Mouse (Mus musculus): Measurements from ENCODE around the gene Unc5c.

The Unc5c gene

GRCm38 (mm10) chr3:141465104-141465705 lies at the start of gene Unc5c:
Gene Unc5c, plus strand, starts transcription at chr3:141465216.
- DNase-seq (ENCODE audit: low read depth, low spot score): peak; percentile 74

GRCm38 (mm10) chr3:141457475-141457874 lies 7.5 kb upstream of the Unc5c start:
- no peak for DNase-seq (ENCODE audit: low read depth, low spot score)

GRCm38 (mm10) chr3:141462482-141462881 lies 2.5 kb upstream of the Unc5c start:
- DNase-seq (ENCODE audit: low read depth, low spot score): no peak

DNA sequence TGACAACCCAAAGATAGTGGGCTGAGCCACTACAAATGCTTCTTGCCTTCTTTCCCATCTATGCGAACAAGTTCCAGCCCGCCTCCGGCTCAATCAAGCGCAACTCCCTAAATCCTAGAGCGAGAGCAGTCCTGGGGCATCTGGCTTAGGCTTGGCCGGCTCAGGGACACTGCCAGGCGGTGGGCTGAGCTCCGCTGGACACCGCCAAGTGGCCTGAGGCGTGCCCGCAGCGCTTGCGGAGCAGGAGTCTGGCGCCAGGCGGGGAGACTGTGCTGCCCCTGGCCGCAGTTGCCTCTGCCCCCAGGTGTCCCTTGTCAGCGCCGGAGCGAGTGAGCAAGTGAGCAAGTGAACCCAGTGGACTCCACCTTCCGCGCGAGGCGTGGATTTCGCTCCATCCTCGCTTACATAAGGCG lies 319 bp upstream of the Unc5c start:
- peak; percentile 50 for DNase-seq (ENCODE audit: low read depth, low spot score)

DNA sequence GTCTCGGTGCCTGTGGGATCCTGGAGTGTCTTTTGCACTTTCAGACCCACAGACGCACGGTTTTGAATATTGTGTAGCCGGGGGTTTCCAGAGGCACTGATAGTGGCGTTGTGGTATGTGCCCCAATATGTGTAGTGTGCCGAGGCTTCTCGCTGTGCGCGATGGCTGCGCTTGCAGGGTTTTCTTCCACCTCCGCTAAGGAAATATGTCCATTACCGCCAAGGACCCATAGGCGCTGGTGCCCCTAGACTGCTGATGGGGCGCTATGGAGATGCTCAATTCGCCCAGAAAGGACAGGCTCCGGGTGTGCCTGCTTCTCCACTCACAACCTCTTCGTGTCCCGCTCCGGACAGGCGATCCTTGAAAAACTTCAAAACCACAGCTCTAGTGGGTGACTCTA lies 1.0 kb downstream of the Unc5c start:
- DNase-seq (ENCODE audit: low read depth, low spot score): no peak

GRCm38 (mm10) chr3:141466727-141467335 lies 1.8 kb downstream of the Unc5c start:
- DNase-seq (ENCODE audit: low read depth, low spot score): no peak

GRCm38 (mm10) chr3:141469338-141469737 lies 4.3 kb downstream of the Unc5c start:
- no peak for DNase-seq (ENCODE audit: low read depth, low spot score)

- DNase-seq (ENCODE audit: low read depth, low spot score): no peak
Measured at GRCm38 (mm10) chr3:141473205-141473604, 8.2 kb downstream of the Unc5c start.

- no peak for DNase-seq (ENCODE audit: low read depth, low spot score)
Measured at GRCm38 (mm10) chr3:141475389-141475788, 10.4 kb downstream of the Unc5c start.

DNA sequence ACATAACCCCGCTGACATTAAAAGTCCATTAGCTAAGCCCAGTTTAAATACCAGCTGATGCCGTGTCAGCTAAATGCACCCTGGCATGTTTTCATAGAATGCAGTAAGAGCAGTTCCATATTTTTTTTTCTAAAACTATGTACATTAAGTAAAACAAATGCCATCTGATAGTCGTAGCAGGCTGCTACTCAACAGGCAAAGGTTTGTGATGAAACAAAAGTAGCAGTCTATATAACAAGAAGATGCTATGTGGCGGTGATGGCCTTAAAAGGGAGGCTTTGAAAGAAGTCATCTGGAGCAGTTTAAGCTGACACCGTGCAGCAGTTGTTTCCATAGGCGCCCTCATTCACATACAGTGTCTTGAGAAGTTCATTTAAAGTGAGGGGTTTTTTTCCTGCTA lies 10.9 kb downstream of the Unc5c start:
- DNase-seq (ENCODE audit: low read depth, low spot score): no peak

- DNase-seq (ENCODE audit: low read depth, low spot score): no peak
Measured at GRCm38 (mm10) chr3:141476670-141477069, 11.7 kb downstream of the Unc5c start.

GRCm38 (mm10) chr3:141482465-141482864 lies 17.4 kb downstream of the Unc5c start:
- no peak for DNase-seq (ENCODE audit: low read depth, low spot score)

GRCm38 (mm10) chr3:141483665-141484431 lies 18.8 kb downstream of the Unc5c start:
- no peak for DNase-seq (ENCODE audit: low read depth, low spot score)

GRCm38 (mm10) chr3:141485218-141485617 lies 20.2 kb downstream of the Unc5c start:
- DNase-seq (ENCODE audit: low read depth, low spot score): no peak

- no peak for DNase-seq (ENCODE audit: low read depth, low spot score)
Measured at GRCm38 (mm10) chr3:141490647-141491046, 25.6 kb downstream of the Unc5c start.

- DNase-seq (ENCODE audit: low read depth, low spot score): no peak
Measured at GRCm38 (mm10) chr3:141491272-141491950, 26.4 kb downstream of the Unc5c start.

DNA sequence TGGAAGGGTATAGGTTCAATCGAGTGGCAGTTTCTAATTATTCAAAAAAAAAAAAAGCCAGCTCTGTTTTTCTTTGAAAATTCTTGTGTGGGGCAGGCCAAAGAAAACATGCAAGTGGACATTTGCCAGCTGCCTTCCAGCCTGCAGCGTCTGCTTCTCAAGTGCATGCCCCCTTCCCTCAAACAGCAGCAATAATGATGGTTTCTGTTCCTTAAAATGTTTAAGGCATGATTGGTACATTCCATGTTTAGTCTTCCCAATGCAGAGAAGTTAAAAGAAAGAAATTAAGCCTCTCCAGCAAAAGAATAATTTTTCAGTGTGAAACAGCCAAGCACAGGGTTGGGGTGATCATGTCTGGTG lies 26.9 kb downstream of the Unc5c start:
- no peak for DNase-seq (ENCODE audit: low read depth, low spot score)

GRCm38 (mm10) chr3:141493000-141493399 lies 28.0 kb downstream of the Unc5c start:
- no peak for DNase-seq (ENCODE audit: low read depth, low spot score)

GRCm38 (mm10) chr3:141498348-141499056 lies 33.5 kb downstream of the Unc5c start:
- no peak for DNase-seq (ENCODE audit: low read depth, low spot score)

- DNase-seq (ENCODE audit: low read depth, low spot score): no peak
Measured at GRCm38 (mm10) chr3:141501845-141502505, 37.0 kb downstream of the Unc5c start.

DNA sequence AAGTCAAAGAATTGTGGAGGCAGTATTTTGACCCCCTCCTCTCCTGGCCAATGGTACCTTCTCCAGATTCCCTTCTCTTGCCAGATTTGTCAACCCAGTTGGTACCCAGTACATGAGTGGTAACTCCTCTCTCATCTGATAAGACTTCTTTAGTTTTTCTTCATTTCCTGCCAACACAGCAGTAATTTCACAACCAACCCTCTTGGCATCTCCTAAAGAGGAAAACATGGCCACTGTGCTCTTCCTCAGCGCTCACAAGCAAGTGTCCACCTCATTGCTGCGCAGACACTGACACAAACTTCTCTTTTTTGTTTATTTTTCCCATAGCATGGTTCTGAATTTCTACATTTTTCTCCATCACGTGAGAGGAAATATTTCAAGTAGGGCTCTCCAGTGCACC lies 38.3 kb downstream of the Unc5c start:
- DNase-seq (ENCODE audit: low read depth, low spot score): no peak

Data from R1 (cell line).